Mouse (Mus musculus) cortical plate, adult 2 months (tissue): ENCODE data around the gene Prdx2. TPM values are rescaled to one million over a fixed set of nuclear protein-coding genes. Genes with fewer than 3 reads are reported as not detected.

Experiments
- H3K27ac ChIP-seq: fragments of 200-500 bp; 2 replicates; pipeline ENCODE4 v1.5.1; 2012; ENCODE audit warnings: low read length, control low read depth, inconsistent platforms; ENCODE audit not compliant: insufficient read depth
- H3K4me1 ChIP-seq: fragments of 200-500 bp; 2 replicates; pipeline ENCODE4 v1.6.1; 2011; ENCODE audit warnings: low read length; ENCODE audit not compliant: control insufficient read depth, insufficient read depth
- H3K4me3 ChIP-seq: fragments of 200-500 bp; 2 replicates; pipeline ENCODE4 v1.5.1; 2011; ENCODE audit warnings: mild to moderate bottlenecking, low read length, control low read depth; ENCODE audit not compliant: insufficient read depth
- CTCF ChIP-seq: fragments of 200-500 bp; IDR thresholded peaks from 2 replicates; pipeline ENCODE4 v1.5.1; 2011; ENCODE audit warnings: mild to moderate bottlenecking, control low read depth, low read length; ENCODE audit not compliant: insufficient read depth; ENCODE audit errors: extremely low read depth
- POLR2A ChIP-seq: fragments of 200-500 bp; IDR thresholded peaks from 2 replicates; pipeline ENCODE4 v1.6.1; 2011; ENCODE audit warnings: mild to moderate bottlenecking, low read length, control low read depth; ENCODE audit not compliant: insufficient read depth; ENCODE audit errors: extremely low read depth
- polyA plus RNA-seq: library from polyadenylated mRNA; depleted of rRNA; stranded (reverse); fragments of >200 nt; gene quantifications from 2 replicates; pipeline ENCODE4 v1.2.3, GENCODE M21; 2012

Prdx2 gene
- polyA plus RNA-seq, 1 experiment = 287 TPM

DNA sequence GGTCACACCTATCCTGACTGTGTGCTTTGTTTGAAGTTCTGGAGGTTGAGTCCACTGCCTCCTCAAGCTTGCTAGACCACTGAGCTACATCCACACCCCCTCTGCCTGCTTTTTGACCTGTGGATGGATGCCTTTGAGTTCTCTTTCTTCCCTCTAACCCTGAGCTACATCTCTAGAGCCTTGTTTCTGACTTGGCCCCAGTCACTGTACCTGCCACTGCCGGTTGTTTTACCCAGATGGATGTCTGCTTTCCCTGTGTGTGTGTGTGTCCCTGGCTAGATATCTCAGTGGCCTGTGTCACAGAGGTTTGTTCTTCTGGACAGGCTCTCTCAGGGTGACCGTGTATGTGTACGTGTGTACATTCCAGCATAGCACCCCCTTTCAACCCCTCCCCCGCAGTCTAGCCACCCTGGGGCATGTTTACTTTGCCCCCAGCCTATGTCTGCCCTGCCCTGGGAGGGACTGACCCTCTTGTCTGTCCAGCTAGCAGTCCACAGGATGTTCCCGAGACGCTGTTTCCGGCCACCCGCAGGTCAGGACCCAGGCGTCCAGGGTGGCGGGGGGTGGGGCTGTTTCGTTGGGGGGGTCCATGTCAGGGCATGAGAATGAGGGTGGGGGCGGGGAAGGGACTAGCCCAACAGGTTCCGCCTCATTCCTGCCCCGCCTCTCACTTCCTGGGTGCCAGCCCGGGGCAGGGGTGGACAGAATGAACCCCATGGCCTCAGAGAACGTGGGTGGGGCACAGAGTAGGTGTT lies 15.1 kb downstream of the Prdx2 start:
- peak overlapping the region; percentile 55; the same call in 1 of the 2 replicates for H3K4me3 ChIP-seq
- H3K4me1 ChIP-seq = peaks cover 7% of the 10 kb centered on the region; the same call in 1 of the 2 replicates
- H3K27ac ChIP-seq = peak overlapping the region; percentile 94
- TF ChIP-seq POLR2A = no peak
- no peak for TF ChIP-seq CTCF

DNA sequence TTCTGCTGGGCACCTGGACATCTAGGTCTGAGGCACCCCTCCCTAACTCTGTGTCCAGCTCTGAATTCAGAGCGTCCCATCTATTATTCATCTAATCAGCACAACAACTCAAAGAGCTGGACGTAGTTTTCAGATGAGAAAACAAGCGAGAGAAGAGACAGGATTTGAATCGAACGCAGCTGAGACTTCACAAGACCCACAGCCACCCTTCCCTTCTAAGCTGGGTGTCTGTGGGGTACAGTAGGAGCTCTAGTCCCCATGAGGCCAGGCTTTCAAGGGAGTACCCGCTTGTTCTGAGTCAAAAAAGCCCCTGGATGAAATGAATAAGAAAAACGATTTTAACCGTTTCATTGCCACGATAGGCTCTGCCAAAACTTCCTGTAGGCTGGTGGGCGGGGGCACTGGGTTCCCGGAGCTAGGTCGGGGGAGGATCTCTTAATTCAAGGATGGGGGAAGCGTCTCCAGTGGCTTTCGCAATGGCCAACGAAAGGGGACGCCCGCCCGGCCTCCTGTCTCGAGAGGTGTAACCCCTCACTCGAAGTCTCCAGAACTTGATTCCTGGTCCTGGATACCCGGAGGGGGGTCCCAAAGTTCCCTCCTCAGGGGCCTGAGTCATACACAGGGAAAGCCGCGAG lies 15.8 kb downstream of the Prdx2 start:
- TF ChIP-seq POLR2A (no peak), CTCF (no peak)
- H3K4me3 ChIP-seq = peak overlapping the region; percentile 55

DNA sequence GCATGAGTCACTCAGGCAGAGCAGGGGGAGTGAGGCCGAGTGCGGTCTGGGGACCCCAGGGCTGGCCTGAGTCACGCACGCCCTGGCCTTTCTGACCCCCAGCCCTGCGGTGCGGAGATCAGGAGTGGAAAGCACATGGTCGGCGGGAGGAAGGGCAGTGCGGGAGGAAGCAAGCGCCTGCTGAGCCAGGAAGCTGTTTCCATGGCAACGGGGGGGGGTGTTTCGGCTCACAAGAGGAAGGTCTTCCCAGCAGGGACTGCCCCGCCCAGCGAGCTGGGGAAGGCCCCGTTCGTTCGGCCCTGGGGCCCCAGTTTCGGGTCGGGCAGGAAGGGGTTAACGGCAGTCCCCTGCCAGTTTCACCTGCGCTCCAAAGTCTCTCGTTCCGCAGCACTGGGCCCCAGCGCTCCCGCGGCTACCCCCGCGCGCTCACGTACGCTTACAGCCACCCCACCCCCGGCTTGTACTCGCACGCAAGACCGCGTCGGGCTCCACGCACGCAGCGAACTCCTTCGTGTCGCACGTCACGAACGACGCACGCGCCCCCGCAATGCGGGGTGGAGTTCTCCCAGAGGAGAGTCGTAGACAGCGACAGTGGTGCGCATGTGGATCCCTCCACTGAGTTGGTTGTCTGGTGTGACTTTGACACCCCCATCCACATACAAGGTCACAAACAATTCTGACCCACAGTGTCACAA lies 16.4 kb downstream of the Prdx2 start:
- H3K4me1 ChIP-seq = peaks cover 7% of the 10 kb centered on the region; the same call in 1 of the 2 replicates
- H3K4me3 ChIP-seq = peak overlapping the region; percentile 55
- TF ChIP-seq POLR2A (peak; percentile 95), CTCF (no peak)
- peak overlapping the region; percentile 94 for H3K27ac ChIP-seq

More for the DNA sequence above, 15.8 kb downstream of the Prdx2 start:
- peaks cover 7% of the 10 kb centered on the region; the same call in 1 of the 2 replicates for H3K4me1 ChIP-seq
- peak overlapping the region; percentile 94 for H3K27ac ChIP-seq

GRCm38 (mm10) chr8:84986379-84986945 lies 17.1 kb downstream of the Prdx2 start:
- H3K4me1 ChIP-seq = peaks cover 7% of the 10 kb centered on the region; the same call in 1 of the 2 replicates
- H3K27ac ChIP-seq = peak overlapping the region; percentile 62
- H3K4me3 ChIP-seq = peak overlapping the region; percentile 55; the same call in 1 of the 2 replicates
- no peak for TF ChIP-seq CTCF
- no peak for TF ChIP-seq POLR2A

- TF ChIP-seq POLR2A (no peak), CTCF (no peak)
- Histone ChIP-seq H3K27ac (no peak overlapping the region), H3K4me3 (no peak overlapping the region), H3K4me1 (peaks cover 7% of the 10 kb centered on the region; the same call in 1 of the 2 replicates)
Measured at GRCm38 (mm10) chr8:84987388-84987787, 18.0 kb downstream of the Prdx2 start.

DNA sequence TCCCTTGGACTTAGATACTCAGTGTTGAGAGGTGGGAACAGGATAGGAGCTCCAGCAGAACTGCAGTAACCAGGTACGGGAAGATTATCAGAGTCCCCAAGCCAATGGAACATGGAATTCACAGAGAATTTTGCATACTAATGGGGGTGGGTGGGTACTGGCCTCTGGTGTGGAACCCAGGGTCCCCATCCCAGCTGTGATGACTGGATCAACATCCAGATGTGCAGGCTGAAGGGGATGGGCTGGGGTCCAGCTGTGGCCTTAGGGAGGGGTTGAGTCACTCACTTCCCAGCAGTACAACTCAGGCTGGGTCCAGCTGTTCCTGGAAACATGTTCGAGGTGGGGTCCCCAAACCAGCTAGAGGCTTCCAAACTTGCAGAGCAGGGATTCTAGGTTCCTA lies 18.5 kb downstream of the Prdx2 start:
- TF ChIP-seq CTCF (no peak), POLR2A (no peak)
- Histone ChIP-seq H3K4me1 (peaks cover 7% of the 10 kb centered on the region; the same call in 1 of the 2 replicates), H3K27ac (no peak overlapping the region), H3K4me3 (no peak overlapping the region)

DNA sequence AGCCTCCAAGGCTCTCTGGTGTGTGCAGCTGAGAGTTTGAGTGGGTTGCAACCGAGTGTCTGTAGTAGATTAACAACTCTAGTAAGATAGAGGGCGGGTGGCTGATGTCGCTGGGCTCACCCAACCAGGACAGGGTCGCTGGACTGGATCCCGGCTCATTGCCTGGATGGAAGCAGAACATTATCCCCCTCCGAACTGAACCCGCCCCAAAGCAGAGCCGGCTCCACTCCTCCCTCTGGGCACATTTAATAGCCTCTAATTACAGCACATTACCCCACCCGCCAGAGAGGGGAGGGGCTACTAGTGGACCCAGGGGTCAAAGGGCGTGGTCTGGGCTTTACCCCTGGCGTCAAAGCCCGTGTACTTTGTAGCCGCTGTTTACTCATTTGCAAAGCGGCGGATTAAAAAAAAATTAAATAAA lies 19.9 kb downstream of the Prdx2 start:
- TF ChIP-seq POLR2A = no peak
- TF ChIP-seq CTCF = no peak
- no peak overlapping the region for H3K27ac ChIP-seq
- peaks cover 7% of the 10 kb centered on the region; the same call in 1 of the 2 replicates for H3K4me1 ChIP-seq
- no peak overlapping the region; the same call in 1 of the 2 replicates for H3K4me3 ChIP-seq

- peak overlapping the region; percentile 43 for H3K4me3 ChIP-seq
- peak overlapping the region; percentile 32 for H3K27ac ChIP-seq
- peaks cover 7% of the 10 kb centered on the region; the same call in 1 of the 2 replicates for H3K4me1 ChIP-seq
- TF ChIP-seq POLR2A (no peak), CTCF (peak; percentile 66)
Measured at GRCm38 (mm10) chr8:84989810-84990209, 20.4 kb downstream of the Prdx2 start.

GRCm38 (mm10) chr8:84990349-84990748 lies 21.0 kb downstream of the Prdx2 start, which contains the start of gene Hook2:
Hook2 (plus strand) TSS chr8:84990603.
- peak within 1 kb of the TSS; percentile 43 for H3K4me3 ChIP-seq
- H3K4me1 ChIP-seq = peaks cover 6% of the 10 kb centered on the region; the same call in 1 of the 2 replicates
- H3K27ac ChIP-seq = peak within 1 kb of the TSS; percentile 32
- TF ChIP-seq POLR2A = peak; percentile 85; the same call in 1 of the 2 replicates
- peak; percentile 94 for TF ChIP-seq CTCF
